Mouse (Mus musculus): ENCODE data around the gene Tbc1d8.
A peak's percentile ranks its signal among the peaks of the same experiment; 100 is the strongest.

The Tbc1d8 gene

GRCm38 (mm10) chr1:39478896-39479200 lies 293 bp upstream of the Tbc1d8 start:
- DNase-seq (ENCODE audit: low spot score), result no peak

GRCm38 (mm10) chr1:39477064-39477463 lies 1.5 kb downstream of the Tbc1d8 start:
- DNase-seq (ENCODE audit: low spot score), result no peak

- no peak for DNase-seq (ENCODE audit: low spot score)
Observed at GRCm38 (mm10) chr1:39476341-39476740, 2.2 kb downstream of the Tbc1d8 start.

- DNase-seq (ENCODE audit: low spot score), result no peak
Observed at GRCm38 (mm10) chr1:39474516-39474915, 4.0 kb downstream of the Tbc1d8 start.

- no peak for DNase-seq (ENCODE audit: low spot score)
Observed at GRCm38 (mm10) chr1:39471298-39471902, 7.2 kb downstream of the Tbc1d8 start.

- no peak for DNase-seq (ENCODE audit: low spot score)
Observed at GRCm38 (mm10) chr1:39468982-39469381, 9.6 kb downstream of the Tbc1d8 start.

GRCm38 (mm10) chr1:39466526-39466925 lies 12.0 kb downstream of the Tbc1d8 start:
- DNase-seq (ENCODE audit: low spot score), result no peak

GRCm38 (mm10) chr1:39464760-39465159 lies 13.8 kb downstream of the Tbc1d8 start:
- DNase-seq (ENCODE audit: low spot score), result no peak

GRCm38 (mm10) chr1:39462937-39463444 lies 15.6 kb downstream of the Tbc1d8 start:
- no peak for DNase-seq (ENCODE audit: low spot score)

GRCm38 (mm10) chr1:39462036-39462435 lies 16.5 kb downstream of the Tbc1d8 start:
- no peak for DNase-seq (ENCODE audit: low spot score)

GRCm38 (mm10) chr1:39460495-39460894 lies 18.1 kb downstream of the Tbc1d8 start:
- DNase-seq (ENCODE audit: low spot score), result peak; percentile 49

GRCm38 (mm10) chr1:39457887-39458874 lies 20.4 kb downstream of the Tbc1d8 start:
- DNase-seq (ENCODE audit: low spot score), result no peak

- no peak for DNase-seq (ENCODE audit: low spot score)
Observed at GRCm38 (mm10) chr1:39456421-39456853, 22.1 kb downstream of the Tbc1d8 start.

- DNase-seq (ENCODE audit: low spot score), result no peak
Observed at GRCm38 (mm10) chr1:39455350-39456023, 23.1 kb downstream of the Tbc1d8 start.

GRCm38 (mm10) chr1:39454783-39455175 lies 23.8 kb downstream of the Tbc1d8 start:
- DNase-seq (ENCODE audit: low spot score), result no peak

- DNase-seq (ENCODE audit: low spot score), result no peak
Observed at GRCm38 (mm10) chr1:39454108-39454782, 24.3 kb downstream of the Tbc1d8 start.

- DNase-seq (ENCODE audit: low spot score), result no peak
Observed at GRCm38 (mm10) chr1:39452203-39452602, 26.4 kb downstream of the Tbc1d8 start.

GRCm38 (mm10) chr1:39450069-39450728 lies 28.4 kb downstream of the Tbc1d8 start:
- DNase-seq (ENCODE audit: low spot score), result no peak

- no peak for DNase-seq (ENCODE audit: low spot score)
Observed at GRCm38 (mm10) chr1:39449251-39449790, 29.2 kb downstream of the Tbc1d8 start.

- no peak for DNase-seq (ENCODE audit: low spot score)
Observed at GRCm38 (mm10) chr1:39448819-39449218, 29.7 kb downstream of the Tbc1d8 start.

- DNase-seq (ENCODE audit: low spot score), result no peak
Observed at GRCm38 (mm10) chr1:39448238-39448637, 30.3 kb downstream of the Tbc1d8 start.

All from c-Kit-positive CD71-positive TER-119-positive erythroid progenitor cells, embryonic 14.5 days (primary cell).